Mouse (Mus musculus) heart, postnatal 14 days (tissue): ENCODE measurements around the gene Gprc5b. TPM values are rescaled to one million over a fixed set of nuclear protein-coding genes. Genes with fewer than 3 reads are reported as not detected.
A peak's percentile ranks its signal among the peaks of the same experiment; 100 is the strongest.

Source experiments
- DNase-seq, 2 experiments: peaks; one replicate each; pipeline ENCODE4 v3.0.0; 2021 to 2022
- intact Hi-C: fragments of 180-260 bp; cut with DNase I; formaldehyde crosslinking; loops from one replicate; pipeline ENCODE4 v1.15.1; 2025
- total RNA-seq, 2 experiments: library from RNA; stranded (reverse); gene quantifications; 2 replicates each; pipeline ENCODE4 v1.2.3; 2021

Gprc5b gene
- total RNA-seq, 2 experiments from 2014 or later: 17.8 to 20.4 TPM

GRCm38 (mm10) chr7:118926516-118927260, 68.3 kb downstream of the Gprc5b start:
- DNase-seq: no peak
- intact Hi-C loops: loop anchor here (5.0 kb wide), 1 partner anchor 69 kb away; the partner anchor contains the start of genes Iqck and Knop1

GRCm38 (mm10) chr7:118925547-118925946, 69.5 kb downstream of the Gprc5b start:
- intact Hi-C loops: loop anchor here (2.0 to 5.0 kb wide), 2 partner anchors 68 to 69 kb away; partner anchors contain the start of genes Gprc5b, Iqck and Knop1
- DNase-seq: no peak

GRCm38 (mm10) chr7:118922441-118923202, 72.4 kb downstream of the Gprc5b start:
- intact Hi-C loops: no loop called here
- peak in 1 of 2 experiments; percentile 23 for DNase-seq

Other genes starting within 250 kb of the Gprc5b start
- under 1 TPM; 0.27 to 0.60 TPM for gene Iqck, start 139.5 kb downstream of the Gprc5b start, total RNA-seq
- gene Knop1, start 139.0 kb downstream of the Gprc5b start, total RNA-seq: 10 to 100 TPM; 16.9 to 18.4 TPM
- not detected for gene Gpr139, start 189.4 kb upstream of the Gprc5b start, total RNA-seq